Mouse (Mus musculus): ENCODE measurements around the gene Nup35. TPM values are rescaled to one million over a fixed set of nuclear protein-coding genes. Genes with fewer than 3 reads are reported as not detected.

Gene Nup35
- polyA plus RNA-seq, 1 experiment from 2014 or later = 57.6 TPM

GRCm38 (mm10) chr2:80600611-80601010 is 16.4 kb upstream of the Nup35 start:
- Histone ChIP-seq H3K9ac (no peak overlapping the region), H3K4me2 (no peak overlapping the region), H3K27me3 (no peaks in the 10 kb centered on the region), H3K9me3 (no peaks in the 10 kb centered on the region), H3K4me1 (replicated peaks) (no peaks in the 10 kb centered on the region), H3K36me3 (no peaks in the 10 kb centered on the region), H3K4me3 (no peak overlapping the region), H3K27ac (no peak overlapping the region)
- no peak for ATAC-seq (ENCODE audit: low FRiP score)

GRCm38 (mm10) chr2:80602756-80603155 is 14.3 kb upstream of the Nup35 start:
- Histone ChIP-seq H3K4me3 (no peak overlapping the region), H3K9me3 (no peaks in the 10 kb centered on the region), H3K4me2 (no peak overlapping the region), H3K36me3 (no peaks in the 10 kb centered on the region), H3K27me3 (no peaks in the 10 kb centered on the region), H3K4me1 (replicated peaks) (no peaks in the 10 kb centered on the region), H3K27ac (no peak overlapping the region), H3K9ac (no peak overlapping the region)
- no peak for ATAC-seq (ENCODE audit: low FRiP score)
- 96% methylated on average over 13 of the region's 13 CpGs for WGBS

DNA sequence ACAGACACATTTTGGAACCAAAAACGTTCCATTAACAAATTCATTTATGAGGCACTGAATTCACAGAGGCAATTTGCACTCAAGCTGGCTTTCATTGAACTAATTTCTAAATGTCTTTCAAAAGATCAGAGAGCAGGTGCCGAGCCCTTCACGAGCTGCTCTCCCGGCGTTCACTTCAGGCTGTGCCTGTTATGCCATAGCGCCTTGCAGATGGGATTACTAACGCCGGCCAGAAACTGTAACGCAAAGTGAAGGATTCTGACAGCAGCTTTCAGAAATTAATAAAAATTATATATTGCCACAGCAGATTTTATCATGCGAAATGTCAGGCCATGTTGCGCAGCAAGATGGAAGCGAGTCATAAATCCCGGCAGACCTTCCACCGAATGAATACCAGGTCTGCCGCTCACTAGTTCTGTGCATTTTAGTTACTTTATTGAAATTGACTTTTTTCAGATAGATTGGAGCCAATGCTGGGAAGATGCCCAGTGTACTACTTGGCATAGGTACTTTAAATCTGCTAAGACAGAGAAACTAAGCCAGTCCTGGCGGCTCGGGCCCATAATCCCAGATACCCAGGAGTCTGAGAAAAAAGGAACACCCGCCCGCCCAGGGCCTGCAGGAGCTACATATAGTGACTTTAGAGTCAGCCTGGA is 13.1 kb upstream of the Nup35 start:
- no peak overlapping the region for H3K27ac ChIP-seq
- H3K4me1 ChIP-seq (replicated peaks) = no peaks in the 10 kb centered on the region
- no peaks in the 10 kb centered on the region for H3K27me3 ChIP-seq
- H3K4me2 ChIP-seq = no peak overlapping the region
- WGBS = 84% methylated on average over 19 of the region's 19 CpGs
- ATAC-seq (ENCODE audit: low FRiP score) = no peak
- H3K9ac ChIP-seq = no peak overlapping the region
- H3K36me3 ChIP-seq = no peaks in the 10 kb centered on the region
- H3K4me3 ChIP-seq = no peak overlapping the region
- no peaks in the 10 kb centered on the region for H3K9me3 ChIP-seq

DNA sequence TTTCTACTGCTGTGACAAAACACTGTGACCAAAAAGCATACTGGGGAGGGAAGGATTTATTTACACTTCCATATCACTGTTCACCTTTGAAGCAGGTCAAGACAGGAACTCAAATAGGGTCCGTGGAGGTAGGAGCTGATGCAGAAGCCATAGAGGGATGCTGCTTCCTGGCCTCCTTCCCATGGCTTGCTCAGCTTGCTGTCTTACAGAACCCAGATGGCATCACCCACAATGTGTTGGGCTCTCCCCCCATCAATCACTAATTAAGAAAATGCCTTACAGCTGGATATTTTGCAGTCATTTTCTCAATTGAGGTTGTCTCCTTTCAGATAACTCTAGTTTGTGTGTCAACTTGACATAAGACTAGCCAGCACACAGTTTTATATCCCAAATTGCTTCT is 4.8 kb upstream of the Nup35 start:
- 48% methylated on average over 1 of the region's 1 CpGs for WGBS
- no peak for ATAC-seq (ENCODE audit: low FRiP score)

DNA sequence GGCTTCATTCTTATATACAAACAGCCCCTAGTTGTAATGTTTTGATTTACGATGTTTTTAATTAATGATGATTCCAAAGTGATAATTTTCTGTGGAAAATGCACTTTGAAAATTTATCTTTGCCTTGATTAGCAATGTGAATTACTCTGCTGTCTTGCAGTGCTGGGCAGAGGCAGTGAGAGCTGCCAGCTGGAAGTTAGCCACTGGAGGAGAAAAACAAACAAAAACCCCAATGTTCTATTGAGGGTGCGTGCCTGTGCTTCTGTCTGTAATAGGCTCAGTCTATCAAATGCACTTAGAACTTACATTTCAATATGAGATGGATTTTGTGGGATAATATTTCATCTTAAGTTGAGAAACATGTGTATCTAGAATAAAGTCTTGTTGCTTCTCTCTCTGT is 4.2 kb upstream of the Nup35 start:
- H3K4me2 ChIP-seq = no peak overlapping the region
- H3K27me3 ChIP-seq = 0 out of 2 replicates have a peak, but pooled peaks cover 2% of the 10 kb centered on the region
- H3K9me3 ChIP-seq = no peaks in the 10 kb centered on the region
- H3K27ac ChIP-seq = no peak overlapping the region
- H3K4me3 ChIP-seq = no peak overlapping the region
- peaks cover 4% of the 10 kb centered on the region for H3K4me1 ChIP-seq (replicated peaks)
- no peak overlapping the region for H3K9ac ChIP-seq
- WGBS = 70% methylated on average over 2 of the region's 2 CpGs
- no peak for ATAC-seq (ENCODE audit: low FRiP score)
- no peaks in the 10 kb centered on the region for H3K36me3 ChIP-seq

More for the DNA sequence above, 4.8 kb upstream of the Nup35 start:
- no peak overlapping the region for H3K9ac ChIP-seq
- H3K4me3 ChIP-seq = no peak overlapping the region
- no peaks in the 10 kb centered on the region for H3K4me1 ChIP-seq (replicated peaks)
- no peak overlapping the region for H3K27ac ChIP-seq
- H3K36me3 ChIP-seq = no peaks in the 10 kb centered on the region
- no peaks in the 10 kb centered on the region for H3K9me3 ChIP-seq
- no peak overlapping the region for H3K4me2 ChIP-seq
- H3K27me3 ChIP-seq = 0 out of 2 replicates have a peak, but pooled peaks cover 2% of the 10 kb centered on the region

DNA sequence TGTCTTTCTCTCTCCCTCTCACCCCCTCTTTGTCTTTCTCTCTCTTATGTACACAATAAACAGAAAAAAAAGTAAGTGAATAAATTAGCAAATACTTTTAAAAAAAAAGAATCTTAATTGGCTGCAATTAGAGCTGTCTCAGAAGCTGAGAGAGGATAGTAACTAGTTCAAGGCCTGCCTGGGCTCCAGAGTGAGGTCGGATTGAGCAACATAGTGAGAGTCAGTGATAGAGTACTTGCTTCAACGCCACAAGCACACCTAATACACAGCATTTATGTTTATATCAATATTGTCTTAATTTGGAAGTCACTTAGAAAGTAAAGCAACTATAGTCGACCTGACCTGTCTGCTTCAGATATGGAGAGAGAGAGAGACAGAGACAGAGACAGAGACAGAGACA is 2.0 kb downstream of the Nup35 start:
- H3K9ac ChIP-seq = no peak overlapping the region
- H3K4me2 ChIP-seq = no peak overlapping the region
- no peaks in the 10 kb centered on the region for H3K9me3 ChIP-seq
- peaks cover 11% of the 10 kb centered on the region; the same call in 1 of the 2 replicates for H3K36me3 ChIP-seq
- ATAC-seq (ENCODE audit: low FRiP score) = no peak
- no peak overlapping the region for H3K4me3 ChIP-seq
- 92% methylated on average over 3 of the region's 3 CpGs for WGBS
- H3K27me3 ChIP-seq = no peaks in the 10 kb centered on the region
- peaks cover 15% of the 10 kb centered on the region for H3K4me1 ChIP-seq (replicated peaks)
- H3K27ac ChIP-seq = no peak overlapping the region

- Histone ChIP-seq H3K27me3 (no peaks in the 10 kb centered on the region), H3K36me3 (peaks cover 32% of the 10 kb centered on the region), H3K4me2 (no peak overlapping the region), H3K4me1 (replicated peaks) (peaks cover 15% of the 10 kb centered on the region), H3K9me3 (no peaks in the 10 kb centered on the region), H3K27ac (no peak overlapping the region), H3K4me3 (no peak overlapping the region), H3K9ac (no peak overlapping the region)
- ATAC-seq (ENCODE audit: low FRiP score) = no peak
- WGBS = 92% methylated on average over 3 of the region's 3 CpGs
These were observed 4.9 kb downstream of the Nup35 start for GRCm38 (mm10) chr2:80621921-80622320.

DNA sequence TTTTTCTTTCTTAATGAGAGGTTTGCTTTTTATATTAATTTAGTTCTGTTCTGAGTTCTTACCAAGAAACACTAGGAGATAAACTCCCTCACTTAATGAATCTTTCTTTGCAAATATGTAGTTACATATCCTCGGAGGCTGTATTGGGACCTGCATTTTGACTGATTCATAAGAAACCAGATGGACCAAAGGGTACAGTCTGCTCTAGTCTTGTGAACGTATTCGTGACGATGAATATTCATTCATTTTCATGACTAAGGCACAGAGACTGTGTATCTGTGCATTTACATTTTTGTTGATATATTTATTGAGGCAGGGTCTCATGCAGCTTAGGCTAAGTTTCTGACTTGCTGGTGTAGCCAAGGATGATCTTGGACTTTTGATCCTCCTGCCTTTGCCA is 7.5 kb downstream of the Nup35 start:
- no peak overlapping the region for H3K4me3 ChIP-seq
- peaks cover 39% of the 10 kb centered on the region for H3K36me3 ChIP-seq
- no peak overlapping the region for H3K27ac ChIP-seq

GRCm38 (mm10) chr2:80632336-80633026 is 15.4 kb downstream of the Nup35 start:
- H3K27ac ChIP-seq = no peak overlapping the region
- no peak overlapping the region for H3K9ac ChIP-seq
- H3K4me3 ChIP-seq = no peak overlapping the region
- 92% methylated on average over 13 of the region's 13 CpGs for WGBS
- no peaks in the 10 kb centered on the region for H3K27me3 ChIP-seq
- H3K4me2 ChIP-seq = no peak overlapping the region
- no peaks in the 10 kb centered on the region for H3K4me1 ChIP-seq (replicated peaks)
- peaks cover 7% of the 10 kb centered on the region for H3K36me3 ChIP-seq
- no peaks in the 10 kb centered on the region for H3K9me3 ChIP-seq
- ATAC-seq (ENCODE audit: low FRiP score) = no peak

More for the DNA sequence above, 7.5 kb downstream of the Nup35 start:
- no peaks in the 10 kb centered on the region for H3K4me1 ChIP-seq (replicated peaks)
- H3K9me3 ChIP-seq = no peaks in the 10 kb centered on the region
- ATAC-seq (ENCODE audit: low FRiP score) = no peak
- H3K4me2 ChIP-seq = no peak overlapping the region
- H3K9ac ChIP-seq = no peak overlapping the region
- no peaks in the 10 kb centered on the region for H3K27me3 ChIP-seq
- 98% methylated on average over 4 of the region's 4 CpGs for WGBS

DNA sequence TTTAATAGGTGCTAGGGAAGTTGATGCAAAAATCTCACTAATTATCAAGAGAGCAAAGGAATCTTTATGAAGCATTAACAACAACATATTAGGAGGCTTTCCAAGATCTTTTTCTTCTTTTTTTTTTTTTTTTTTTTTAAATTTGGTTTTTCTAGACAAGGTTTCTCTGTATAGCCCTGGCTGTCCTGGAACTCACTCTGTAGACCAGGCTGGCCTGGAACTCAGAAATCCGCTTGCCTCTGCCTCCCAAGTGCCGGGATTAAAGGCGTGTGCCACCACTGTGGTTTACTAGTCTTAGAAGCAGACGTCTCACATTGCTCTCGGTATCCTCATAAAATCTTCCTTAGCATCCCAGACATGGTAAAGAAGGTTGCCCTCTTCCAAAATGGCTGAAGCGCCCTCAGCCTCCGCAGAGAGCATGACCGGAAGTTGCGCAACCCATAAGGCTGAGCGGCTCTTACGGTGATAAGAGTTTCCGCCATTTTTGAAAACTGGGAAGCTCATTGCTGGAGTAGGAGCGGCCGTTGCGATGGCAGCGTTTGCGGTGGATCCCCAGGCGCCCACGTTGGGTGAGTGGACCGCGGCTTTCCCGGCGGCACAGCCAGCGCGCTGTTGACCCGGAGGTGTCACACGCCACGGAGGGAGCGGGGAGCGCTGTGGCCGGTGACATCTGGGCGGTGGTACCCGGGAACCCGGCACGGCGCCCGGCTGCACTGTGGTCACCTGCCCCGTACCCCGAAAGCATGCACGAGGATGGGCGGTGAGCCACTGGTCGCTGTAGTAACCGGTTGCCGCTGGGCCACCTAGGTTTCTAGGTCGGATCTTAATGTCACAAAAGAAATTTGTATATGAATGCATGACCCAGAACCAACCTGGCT is 21.6 kb downstream of the Nup35 start:
- Histone ChIP-seq H3K27ac (peak overlapping the region; percentile 80), H3K27me3 (no peaks in the 10 kb centered on the region), H3K4me2 (peak overlapping the region; percentile 68), H3K9me3 (no peaks in the 10 kb centered on the region), H3K36me3 (peaks cover 9% of the 10 kb centered on the region), H3K4me3 (peak overlapping the region; percentile 91), H3K4me1 (replicated peaks) (peaks cover 9% of the 10 kb centered on the region), H3K9ac (peak overlapping the region; percentile 82)
- ATAC-seq (ENCODE audit: low FRiP score) = peak; percentile 99
- WGBS = under 1% methylated on average over 45 of the region's 45 CpGs

- Histone ChIP-seq H3K36me3 (peaks cover 17% of the 10 kb centered on the region), H3K9ac (peak overlapping the region; percentile 82), H3K4me2 (peak overlapping the region; percentile 68), H3K4me3 (peak overlapping the region; percentile 91), H3K27me3 (no peaks in the 10 kb centered on the region), H3K9me3 (no peaks in the 10 kb centered on the region), H3K4me1 (replicated peaks) (peaks cover 9% of the 10 kb centered on the region), H3K27ac (no peak overlapping the region)
- 15% methylated on average over 8 of the region's 8 CpGs for WGBS
- ATAC-seq (ENCODE audit: low FRiP score) = no peak
These were observed 22.4 kb downstream of the Nup35 start for GRCm38 (mm10) chr2:80639398-80639797.

DNA sequence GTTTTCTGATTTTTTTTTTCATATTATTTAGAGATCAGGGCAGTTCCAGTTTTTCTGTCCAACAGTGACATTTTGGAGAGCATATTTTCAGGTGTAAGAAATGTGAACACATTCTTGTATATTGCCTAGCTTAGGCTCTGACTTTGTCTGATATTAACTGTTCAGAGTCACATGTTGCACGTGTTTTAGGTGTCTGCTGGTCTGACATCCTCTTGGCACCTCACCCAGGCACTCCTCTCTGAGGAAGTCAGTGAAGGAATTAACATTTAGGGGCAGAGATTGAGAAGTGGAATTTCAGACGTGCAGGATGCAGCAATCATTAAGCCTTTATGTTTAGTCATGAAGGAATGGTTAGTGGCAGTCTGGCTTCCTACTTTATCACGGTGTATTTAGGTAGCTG is 22.8 kb downstream of the Nup35 start:
- no peaks in the 10 kb centered on the region for H3K27me3 ChIP-seq
- H3K4me2 ChIP-seq = peak overlapping the region; percentile 68
- peaks cover 9% of the 10 kb centered on the region for H3K4me1 ChIP-seq (replicated peaks)
- no peaks in the 10 kb centered on the region for H3K9me3 ChIP-seq
- H3K27ac ChIP-seq = no peak overlapping the region
- ATAC-seq (ENCODE audit: low FRiP score) = no peak
- peak overlapping the region; percentile 91 for H3K4me3 ChIP-seq
- no peak overlapping the region for H3K9ac ChIP-seq
- peaks cover 20% of the 10 kb centered on the region for H3K36me3 ChIP-seq
- whole genome bisulfite sequencing = 71% methylated on average over 3 of the region's 3 CpGs
